Mouse (Mus musculus) layer of hippocampus, postnatal 36 days (tissue): ENCODE measurements around the gene Secisbp2. TPM values are rescaled to one million over a fixed set of nuclear protein-coding genes. Genes with fewer than 3 reads are reported as not detected.

ENCODE experiments used
- DNase-seq, 2 experiments: peaks; one replicate each; pipeline ENCODE4 v3.0.0; 2022
- total RNA-seq, 2 experiments: library from RNA; stranded (reverse); gene quantifications; 2 replicates each; pipeline ENCODE4 v1.2.3; 2021

Gene Secisbp2
- total RNA-seq, 2 experiments from 2014 or later, result 18.2 to 19.7 TPM

DNA sequence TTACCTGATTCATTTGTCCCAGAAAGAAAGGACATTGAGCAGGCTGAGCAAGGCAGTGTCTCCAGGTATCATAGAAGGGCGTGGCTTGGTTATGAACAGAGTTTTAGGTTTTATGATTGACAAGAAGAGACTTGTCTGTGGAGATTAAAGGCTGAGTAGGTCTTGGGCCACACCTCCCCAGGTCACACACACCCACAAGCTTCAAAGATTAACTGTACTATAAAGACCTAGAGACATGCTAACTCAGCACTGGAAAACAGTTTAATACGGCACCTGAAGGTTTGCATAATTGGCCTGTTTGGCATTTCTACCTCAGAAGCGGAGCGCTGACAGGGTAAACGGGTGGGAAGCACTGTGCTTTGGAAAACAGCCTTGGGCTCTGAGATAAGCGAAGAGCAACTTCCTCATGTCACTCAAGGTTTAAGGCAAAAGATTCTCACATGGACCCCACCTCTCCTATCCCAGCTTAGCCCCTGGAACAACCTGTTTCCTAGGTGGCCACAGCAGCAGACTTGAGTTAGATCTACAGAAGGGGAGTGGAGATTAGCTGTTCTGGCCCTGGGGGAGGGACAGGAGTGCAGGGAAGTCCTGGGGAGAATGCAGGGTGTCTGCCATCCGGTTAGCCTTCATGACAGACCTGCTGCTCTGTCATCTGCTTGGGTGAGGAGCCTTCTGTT, 33.9 kb downstream of the Secisbp2 start:
- no peak for DNase-seq

DNA sequence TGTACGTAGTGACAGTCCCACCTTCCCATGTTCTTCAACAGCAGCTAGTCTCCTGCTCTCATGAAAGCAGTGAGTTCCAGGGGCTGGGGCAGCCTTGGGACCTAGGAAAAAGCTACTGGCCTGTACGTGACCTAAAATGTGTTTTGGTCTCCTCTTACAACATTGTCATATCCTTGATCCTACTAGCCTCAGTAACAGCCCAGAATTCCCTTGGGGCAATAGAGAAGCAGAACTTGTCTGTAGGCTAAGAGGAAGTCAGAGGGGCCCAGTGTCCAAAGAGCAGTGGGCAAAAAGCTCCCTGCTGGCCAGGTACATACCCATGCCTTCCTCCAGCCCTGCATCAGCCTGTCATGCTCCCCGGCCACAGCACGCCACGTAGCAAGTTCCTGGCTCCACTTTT, 35.5 kb downstream of the Secisbp2 start:
- no peak for DNase-seq

DNA sequence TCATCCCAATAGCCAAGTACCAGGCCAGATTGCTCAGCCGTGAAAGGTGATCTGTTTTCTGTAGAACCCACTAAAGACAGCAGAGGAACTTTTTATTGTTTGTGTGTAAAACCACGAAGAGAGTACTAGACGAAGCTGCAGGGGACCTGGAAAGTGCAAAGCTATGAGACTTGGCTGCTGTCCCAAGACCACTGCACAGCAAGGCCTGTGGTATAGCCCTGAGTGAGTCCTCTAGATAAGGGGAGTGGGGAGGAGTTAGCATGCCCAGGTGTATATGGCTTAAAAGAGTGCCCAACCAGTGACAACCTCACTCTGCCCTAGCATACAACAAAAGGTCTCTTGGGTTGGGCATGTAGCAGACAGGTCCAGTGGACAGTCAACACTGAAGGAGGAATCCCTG, 37.2 kb downstream of the Secisbp2 start:
- DNase-seq, result no peak

DNA sequence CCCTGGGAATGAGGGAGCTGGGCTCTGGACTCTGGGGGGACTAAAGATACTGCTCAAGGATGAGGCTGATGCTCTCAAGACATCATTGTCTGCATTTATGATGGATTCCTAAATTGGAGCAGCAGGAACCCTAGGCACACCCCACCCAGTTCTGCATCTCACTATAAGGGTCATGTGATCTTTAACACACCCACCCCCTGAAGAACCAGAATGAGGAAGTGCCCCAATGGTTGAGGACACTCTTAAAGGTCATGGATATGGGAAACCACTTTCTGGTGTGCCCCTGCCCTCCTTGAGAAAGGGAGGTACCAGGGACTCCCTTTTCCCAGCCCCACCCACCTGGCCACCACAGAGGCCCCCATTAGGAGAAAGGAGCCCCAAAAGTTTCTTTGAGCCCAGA, 45.0 kb downstream of the Secisbp2 start:
- DNase-seq, result no peak

DNA sequence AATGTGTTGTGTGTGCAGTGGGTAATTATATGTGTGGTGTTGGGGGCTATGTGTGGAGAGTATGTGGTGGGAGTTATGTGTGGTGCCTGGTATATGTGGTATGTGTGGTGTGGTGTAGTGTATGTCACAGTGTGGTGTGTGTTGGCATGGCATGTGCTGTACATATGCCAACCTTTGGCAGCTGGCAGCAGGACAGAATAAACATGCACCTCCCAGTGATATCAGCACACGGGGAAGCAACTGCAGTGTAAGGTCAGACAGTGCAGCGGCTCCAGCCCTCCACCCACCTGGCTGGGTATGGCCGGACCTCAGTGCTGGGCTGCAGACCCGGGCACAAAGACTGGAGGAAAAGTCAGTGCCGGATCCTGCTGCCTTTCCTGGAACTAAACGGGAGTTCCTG, 46.0 kb downstream of the Secisbp2 start:
- no peak for DNase-seq

DNA sequence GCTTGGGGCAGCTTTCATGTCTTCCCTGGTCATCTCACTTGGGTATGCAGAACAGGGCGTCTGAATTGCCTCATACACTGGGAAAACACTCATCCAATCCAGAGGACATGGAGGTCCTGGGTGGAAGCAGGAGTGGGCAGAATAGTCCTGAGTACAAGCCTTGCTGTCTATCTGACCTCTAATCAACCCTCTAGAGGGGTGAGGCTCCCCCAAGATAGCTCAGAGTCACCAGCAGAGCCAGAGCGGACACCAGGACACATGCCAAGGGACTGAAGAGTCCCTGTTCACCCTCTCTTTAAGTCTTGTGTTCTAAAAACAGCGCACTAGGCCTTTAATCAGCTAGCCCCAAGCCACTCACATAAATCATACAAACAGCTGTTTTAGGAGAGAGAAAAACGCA, 46.4 kb downstream of the Secisbp2 start:
- no peak for DNase-seq

DNA sequence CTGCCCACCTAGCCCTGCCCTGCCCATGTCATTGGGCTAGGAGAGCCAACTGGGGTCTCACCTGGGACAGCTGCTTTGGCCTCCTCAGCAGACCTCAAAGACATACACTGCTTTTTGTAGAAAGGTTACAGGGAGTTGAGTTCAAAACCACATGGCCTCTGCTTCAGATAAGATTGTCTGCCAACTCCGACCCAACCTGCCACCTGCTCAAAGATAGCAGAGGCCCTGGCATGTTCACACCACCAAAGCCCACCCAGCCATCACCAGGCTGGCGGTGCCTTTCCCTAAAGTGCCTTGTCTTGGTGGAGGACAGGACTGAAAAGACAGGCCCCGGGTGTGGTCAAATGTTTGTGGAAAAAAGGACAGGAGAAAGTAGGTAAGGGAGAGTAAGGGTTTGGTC, 46.8 kb downstream of the Secisbp2 start:
- no peak for DNase-seq

DNA sequence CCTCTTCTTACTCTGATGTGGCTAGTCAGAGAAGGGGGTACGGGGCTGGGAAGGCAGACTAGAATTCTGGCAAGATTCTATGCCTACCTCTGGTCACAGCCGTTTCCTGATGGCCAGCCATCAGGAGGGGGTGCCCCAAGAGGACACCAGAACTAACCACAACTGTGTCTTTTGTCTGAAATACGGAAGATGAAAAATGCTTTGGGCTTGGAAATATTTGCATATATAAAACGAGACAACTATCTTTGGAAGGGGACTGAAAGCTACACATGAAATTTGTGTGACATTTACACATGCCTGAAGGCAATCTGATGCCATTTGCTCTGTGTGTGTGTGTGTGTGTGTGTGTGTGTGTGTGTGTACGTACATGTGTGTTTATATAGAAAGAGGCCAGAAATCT, 52.4 kb downstream of the Secisbp2 start:
- no peak for DNase-seq

DNA sequence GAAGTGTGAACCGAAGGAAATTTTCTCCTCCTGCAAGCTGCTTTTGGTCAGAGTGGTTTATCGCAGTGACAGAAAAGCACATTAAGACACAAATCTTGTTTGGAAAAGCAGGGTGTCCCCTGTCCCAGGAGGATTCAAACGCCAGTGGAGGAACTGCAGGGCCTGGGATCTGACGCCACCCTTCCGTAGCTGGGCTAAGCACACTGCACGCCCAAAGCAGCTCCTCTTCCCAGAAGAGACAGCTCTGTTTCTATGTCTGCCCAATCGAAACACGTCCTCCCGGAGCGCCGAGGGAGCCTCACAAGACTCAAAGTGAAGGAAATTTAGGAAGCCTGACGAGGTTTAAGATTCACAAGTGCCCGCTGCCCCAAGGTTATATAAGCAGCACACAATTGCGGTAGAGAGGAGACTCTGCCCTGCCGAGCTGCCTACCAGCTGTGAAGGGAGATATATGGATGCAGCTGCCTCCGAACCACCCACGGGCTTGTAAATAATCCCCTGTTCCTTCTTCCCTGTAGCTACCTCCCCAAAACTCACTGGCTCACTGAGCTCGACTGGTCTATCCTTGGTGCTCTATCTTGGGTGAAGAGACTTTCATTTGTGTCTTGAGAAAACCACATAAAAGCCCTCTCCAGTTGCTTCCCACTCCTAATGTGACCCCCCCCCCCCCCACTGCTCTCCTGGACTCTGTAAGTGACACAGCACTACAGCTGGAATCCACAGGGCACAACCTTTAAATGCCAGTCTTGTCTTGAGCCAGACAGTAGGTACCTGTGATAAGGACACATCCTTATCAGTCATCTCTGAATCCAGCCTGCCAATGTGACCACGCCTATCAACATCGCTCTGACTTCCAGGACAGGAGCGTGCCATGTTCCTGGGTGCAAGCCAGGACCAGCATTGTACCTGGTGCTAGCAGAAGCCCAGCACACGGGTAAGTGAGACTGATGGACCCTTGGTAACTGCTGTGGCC, 54.7 kb downstream of the Secisbp2 start:
- no peak for DNase-seq

DNA sequence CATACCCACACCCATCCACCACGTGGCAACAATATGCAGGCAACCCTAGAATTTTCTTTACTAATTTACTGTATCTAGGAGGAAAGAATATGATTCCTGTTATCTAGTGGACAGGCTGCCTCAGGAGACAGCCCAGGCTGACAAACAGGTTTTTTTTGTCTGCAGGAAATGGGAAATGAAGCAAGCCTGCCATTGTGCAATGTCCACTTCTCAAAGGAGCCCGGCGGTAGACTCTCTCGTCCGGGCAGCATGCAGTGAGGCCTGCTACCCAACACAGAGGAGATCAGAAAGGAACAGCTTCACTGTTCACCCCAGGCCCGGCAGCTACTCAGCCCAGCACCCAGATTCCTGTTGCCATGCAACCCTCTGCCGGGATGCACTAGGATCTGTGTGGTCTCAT, 59.2 kb downstream of the Secisbp2 start:
- no peak for DNase-seq

DNA sequence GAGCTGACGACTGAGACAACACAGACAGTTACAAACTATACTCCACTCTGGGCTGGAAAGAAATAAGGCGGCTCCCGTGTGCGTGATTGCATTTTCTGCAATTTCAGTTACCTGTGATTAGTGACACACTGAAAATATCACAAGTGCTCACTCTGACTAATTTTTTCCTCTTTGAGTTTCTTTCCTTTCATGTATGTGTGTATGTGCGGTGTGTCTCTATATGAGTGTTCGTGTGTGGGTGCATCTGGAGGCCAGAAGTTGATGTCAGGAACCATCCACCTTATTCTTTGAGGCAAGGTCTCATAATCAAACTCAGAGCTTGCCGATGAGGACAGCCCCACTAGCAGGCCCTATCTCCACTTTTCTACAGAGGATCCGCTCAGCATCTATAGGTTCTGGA, 60.5 kb downstream of the Secisbp2 start:
- no peak for DNase-seq

DNA sequence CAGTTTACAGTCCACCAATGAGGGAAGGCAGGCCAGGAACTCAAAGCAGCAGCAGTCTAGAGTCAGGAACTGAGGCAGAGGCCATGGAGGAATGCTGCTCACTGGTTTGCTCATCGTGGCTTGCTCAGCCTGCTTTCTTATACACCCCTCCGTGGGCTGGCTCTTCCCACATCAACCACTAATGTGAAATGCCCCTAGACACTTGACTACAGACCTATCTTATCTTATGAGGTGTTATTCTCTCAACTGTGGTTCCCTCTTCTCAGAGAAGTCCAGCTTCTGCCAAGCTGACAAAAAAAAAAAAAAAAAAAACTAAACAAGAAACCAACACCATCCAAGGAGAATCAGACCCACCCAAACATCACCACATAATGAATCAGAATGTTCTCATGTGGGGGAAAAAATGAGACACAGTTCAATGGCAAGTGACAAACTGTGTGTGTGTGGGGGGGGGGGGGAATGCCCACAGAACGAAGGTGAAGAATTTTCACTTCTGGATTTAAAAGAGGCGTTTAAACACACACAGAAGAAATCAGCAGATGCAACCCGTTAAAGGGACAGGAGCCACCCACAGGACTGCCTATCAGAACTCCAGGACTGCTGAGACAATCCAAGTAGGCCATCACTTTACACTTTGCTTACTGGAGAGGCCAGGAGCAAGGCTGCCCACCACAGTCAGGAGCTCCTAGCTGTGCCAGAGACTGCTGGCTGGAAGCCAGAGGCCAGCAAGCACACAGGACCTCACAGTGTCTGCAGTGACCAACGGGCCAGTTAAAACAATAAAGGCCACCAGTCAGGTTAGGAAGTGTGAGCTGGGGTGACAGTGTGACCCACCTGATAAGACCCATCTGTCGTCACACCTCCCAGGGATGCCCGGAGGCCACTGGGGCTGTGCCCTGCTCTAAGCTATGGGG, 65.1 kb downstream of the Secisbp2 start:
- DNase-seq, result no peak

DNA sequence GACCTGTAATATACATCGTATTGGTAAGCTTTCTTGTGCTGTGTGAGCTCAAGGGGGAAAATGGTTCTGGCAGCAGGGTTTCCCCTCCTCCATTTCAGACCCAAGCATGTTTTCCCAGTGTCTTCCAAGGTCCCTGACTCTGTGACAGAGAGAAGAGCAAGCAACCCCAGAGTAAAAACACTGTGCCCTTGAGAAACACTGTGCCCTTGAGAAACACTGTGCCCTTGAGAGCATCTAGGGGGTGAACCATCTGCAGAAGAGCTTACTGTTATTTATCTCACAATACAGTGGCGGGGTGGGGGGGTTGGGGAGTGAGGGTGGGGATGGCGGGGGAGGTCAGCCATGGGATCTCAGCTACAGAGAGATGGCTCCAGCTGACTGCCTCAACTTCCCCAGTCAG, 67.8 kb downstream of the Secisbp2 start:
- no peak for DNase-seq

DNA sequence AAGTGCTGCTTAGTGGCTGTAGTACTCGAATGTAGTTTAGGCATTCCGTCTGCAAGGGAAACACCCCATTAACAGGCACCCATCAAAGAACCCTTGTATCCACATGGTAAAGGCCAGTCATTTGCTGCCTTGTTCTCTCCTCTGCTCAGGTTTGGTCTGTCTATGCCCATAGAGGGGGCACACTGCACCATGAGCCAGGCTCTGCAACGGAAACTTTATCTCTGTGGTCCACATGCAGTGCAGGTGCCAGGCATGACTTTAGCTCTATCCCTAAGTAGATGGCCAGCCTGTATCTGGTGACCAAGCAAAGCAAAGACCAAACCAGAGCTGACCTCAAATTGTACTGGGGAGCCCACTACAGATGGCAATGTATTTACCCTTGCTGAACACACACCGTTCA, 69.1 kb downstream of the Secisbp2 start:
- DNase-seq, result no peak

DNA sequence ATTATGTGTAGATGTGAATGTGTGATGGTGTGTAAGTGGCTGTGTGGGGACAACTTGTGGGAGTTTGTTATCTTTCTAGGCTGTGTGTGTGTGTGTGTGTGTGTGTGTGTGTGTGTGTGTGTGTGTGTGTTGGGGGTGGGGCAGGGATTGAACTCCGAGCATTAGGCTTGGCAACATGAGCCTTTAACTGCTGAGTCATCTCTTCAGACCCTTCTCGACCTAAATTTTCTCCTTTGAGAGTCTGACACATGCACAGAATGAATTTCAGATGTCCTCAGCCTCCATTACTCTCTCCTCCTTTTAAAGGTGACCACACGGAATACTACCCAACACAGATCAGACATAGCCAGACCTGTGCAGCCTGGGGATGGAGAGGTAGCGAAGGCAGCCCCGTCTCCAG, 71.6 kb downstream of the Secisbp2 start:
- no peak for DNase-seq

DNA sequence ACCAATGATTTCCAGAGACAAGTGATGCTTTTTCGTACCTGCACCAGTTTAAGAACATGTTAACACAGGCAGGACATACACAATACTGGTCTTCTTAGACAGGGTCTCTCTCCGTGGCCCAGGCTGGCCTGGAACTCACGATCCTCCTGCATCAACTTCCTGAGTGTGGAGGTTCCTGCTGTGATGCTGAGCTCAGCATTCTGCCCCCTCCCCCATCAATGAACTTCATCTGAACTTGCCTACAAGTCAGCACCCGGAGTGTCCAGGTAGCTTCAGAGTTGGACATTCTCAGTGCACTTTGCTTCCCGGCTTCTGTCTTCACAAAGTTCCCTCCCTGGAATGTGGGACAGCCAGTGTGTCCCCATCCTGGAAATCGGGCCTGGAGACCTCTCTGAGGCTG, 73.1 kb downstream of the Secisbp2 start:
- no peak for DNase-seq

DNA sequence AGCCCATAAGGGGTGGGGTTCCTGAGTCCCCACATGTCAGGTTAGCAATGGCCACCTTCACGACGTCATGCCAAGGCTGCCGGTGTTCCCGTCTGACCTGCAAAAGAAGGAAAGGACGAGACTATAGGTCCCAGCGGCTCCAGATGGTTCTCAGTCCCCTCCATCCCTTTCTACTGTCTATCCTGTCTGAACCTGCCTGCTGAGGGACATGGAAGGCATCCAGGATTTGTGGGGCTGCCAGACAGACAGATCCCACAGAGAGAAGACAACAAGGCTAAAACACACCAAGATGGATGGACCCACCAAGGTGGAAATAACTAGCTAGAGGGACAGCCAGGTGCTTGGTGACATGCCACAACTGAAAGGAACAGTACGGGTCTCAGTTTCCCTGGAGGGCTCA, 73.9 kb downstream of the Secisbp2 start:
- no peak for DNase-seq

DNA sequence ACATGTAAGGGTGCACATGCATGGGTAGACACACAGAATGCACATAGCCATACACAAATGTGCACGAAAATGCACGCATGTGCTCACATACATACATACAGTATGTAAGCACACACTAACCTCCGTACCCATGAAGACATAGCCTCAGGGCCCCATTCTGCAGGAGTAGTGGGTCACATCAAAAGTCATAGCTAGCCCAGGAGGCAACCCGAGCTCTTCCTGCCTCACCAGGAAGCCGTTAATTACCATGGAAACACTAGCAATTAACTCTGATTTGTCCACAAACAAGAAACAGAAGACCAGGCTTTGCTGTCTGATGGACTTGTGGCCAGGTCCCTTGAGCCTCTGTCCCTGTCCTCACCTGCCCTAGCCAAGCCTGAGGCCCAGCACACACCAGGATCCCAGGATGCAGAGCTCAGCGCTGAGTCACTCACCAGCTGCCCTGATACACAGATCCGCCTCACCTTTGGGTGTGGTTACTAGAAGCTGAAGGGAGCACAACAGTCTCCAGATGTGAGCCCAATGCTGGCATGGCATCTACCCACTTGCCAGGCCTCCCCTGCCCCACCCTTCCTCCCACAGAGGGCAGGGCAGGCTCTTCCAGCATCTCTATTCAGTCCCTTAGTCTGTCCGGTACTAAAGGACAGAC, 74.6 kb downstream of the Secisbp2 start:
- no peak for DNase-seq

DNA sequence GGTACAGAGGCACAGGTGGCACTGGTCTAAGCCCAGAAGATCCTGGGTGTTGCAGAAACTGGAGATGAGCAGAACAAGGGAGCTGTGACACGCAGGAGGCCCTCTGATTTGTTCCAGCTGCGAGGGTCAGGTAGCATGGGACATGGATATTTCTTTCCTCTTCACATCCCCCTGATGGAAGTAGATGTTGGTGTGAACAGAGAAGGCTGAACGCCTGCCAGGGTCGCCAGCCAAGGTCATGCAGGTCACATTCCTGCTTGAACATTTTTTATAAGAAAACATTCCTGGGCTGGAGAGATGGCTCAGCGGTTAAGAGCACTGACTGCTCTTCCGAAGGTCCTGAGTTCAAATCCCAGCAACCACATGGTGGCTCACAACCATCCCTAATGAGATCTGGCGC, 75.9 kb downstream of the Secisbp2 start:
- DNase-seq, result no peak

DNA sequence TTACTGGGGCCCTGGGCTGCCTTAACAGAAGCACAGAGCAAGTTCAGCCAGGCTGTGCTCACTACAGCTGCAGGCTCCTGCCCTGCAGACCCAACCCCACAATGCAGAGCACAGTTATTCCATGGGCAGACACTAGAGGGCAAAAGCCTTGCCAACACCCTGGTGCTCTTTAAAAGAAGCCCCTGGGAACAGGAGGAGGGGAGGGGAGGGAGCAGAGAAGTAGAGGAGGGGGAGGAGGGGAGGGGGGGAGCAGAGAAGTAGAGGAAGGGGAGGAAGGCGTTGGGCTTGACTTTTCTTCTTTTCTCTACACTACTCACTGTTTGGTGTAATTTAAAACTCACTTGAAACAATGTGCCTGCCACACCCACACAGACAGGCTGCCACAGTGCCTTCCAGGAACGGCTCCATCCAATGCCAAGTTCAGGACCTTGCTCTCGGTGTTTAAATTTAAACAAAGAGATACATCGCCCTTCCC, 78.4 kb downstream of the Secisbp2 start:
- no peak for DNase-seq

DNA sequence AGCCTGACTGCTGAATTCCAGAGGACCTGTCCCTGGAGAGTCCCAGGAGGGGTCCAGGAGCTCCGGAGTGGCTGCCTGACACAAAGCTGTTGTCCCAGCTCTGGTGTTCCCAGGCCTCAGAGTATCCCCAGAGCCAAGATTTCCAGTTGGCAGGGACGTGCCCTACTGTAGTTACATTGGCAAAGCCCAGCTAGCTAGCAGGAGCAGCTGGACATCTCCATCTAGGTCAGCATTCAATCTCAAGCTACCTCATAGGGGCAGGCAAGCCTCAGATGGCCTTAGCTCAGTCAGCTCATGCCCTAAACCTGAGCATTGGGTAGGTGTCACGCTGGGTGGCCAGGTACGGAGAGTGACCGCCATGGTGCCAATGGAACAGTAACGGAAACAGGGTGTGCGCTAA, 80.0 kb downstream of the Secisbp2 start:
- no peak for DNase-seq

DNA sequence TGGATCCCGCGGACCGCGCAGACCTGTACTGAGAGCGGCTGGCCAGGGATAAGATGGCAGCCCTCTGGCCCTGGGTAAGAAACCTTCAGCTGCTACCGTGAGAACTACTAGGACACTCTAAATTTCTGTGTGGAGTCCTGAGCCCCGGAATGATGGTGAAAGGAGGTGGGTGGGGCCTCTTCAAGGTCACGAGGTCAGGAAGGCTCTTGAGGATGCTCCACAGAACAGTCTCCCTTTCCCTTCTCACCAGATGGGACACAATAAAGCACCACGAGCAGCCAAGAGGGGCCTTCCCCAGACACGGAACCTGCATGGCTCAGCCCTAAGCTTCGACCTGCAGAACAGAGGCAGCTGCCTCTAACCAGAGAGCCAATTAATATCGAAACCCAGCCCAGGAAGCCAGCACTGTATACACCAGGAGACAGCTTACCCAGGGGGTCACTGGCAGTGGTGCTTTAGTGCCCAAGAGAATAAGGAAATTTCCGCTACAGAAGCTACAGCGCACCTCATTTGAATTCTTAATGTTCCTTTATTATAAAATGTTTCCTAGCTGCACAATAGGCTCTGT, 80.7 kb downstream of the Secisbp2 start:
- no peak for DNase-seq
